Mouse (Mus musculus): ENCODE data around the gene Paf1. TPM values are rescaled to one million over a fixed set of nuclear protein-coding genes. Genes with fewer than 3 reads are reported as not detected.

Gene Paf1
- polyA plus RNA-seq, 1 experiment from 2014 or later, result 93.0 TPM

- peaks cover 7% of the 10 kb centered on the region for H3K4me1 ChIP-seq (replicated peaks)
- H3K27ac ChIP-seq, result no peak overlapping the region
- H3K4me3 ChIP-seq, result no peak overlapping the region
- ATAC-seq (ENCODE audit: low FRiP score), result no peak
- 8% methylated on average over 12 of the region's 12 CpGs for WGBS
- no peak overlapping the region for H3K9ac ChIP-seq
- H3K4me2 ChIP-seq, result no peak overlapping the region
- H3K9me3 ChIP-seq, result no peaks in the 10 kb centered on the region
- H3K27me3 ChIP-seq, result peaks cover 11% of the 10 kb centered on the region
- H3K36me3 ChIP-seq, result no peaks in the 10 kb centered on the region
Measured at GRCm38 (mm10) chr7:28446446-28446845, 53.7 kb downstream of the Paf1 start.

GRCm38 (mm10) chr7:28447101-28447830, 54.5 kb downstream of the Paf1 start:
- H3K4me1 ChIP-seq (replicated peaks), result peaks cover 7% of the 10 kb centered on the region
- no peak overlapping the region for H3K4me3 ChIP-seq
- H3K4me2 ChIP-seq, result no peak overlapping the region
- peaks cover 11% of the 10 kb centered on the region for H3K27me3 ChIP-seq
- no peak overlapping the region for H3K27ac ChIP-seq
- H3K9ac ChIP-seq, result no peak overlapping the region
- 15% methylated on average over 12 of the region's 12 CpGs for WGBS
- no peaks in the 10 kb centered on the region for H3K36me3 ChIP-seq
- no peak for ATAC-seq (ENCODE audit: low FRiP score)
- no peaks in the 10 kb centered on the region for H3K9me3 ChIP-seq

- no peak for ATAC-seq (ENCODE audit: low FRiP score)
- Histone ChIP-seq H3K4me1 (replicated peaks) (peaks cover 13% of the 10 kb centered on the region), H3K36me3 (no peaks in the 10 kb centered on the region), H3K4me3 (no peak overlapping the region), H3K27ac (no peak overlapping the region), H3K4me2 (no peak overlapping the region), H3K27me3 (peaks cover 11% of the 10 kb centered on the region), H3K9ac (no peak overlapping the region), H3K9me3 (no peaks in the 10 kb centered on the region)
- WGBS, result 69% methylated on average over 13 of the region's 13 CpGs
Measured at GRCm38 (mm10) chr7:28447865-28448820, 55.4 kb downstream of the Paf1 start.

Other genes with a start within 250 kb of the Paf1 start
- 84.2 and 92.0 TPM in 2 replicates for gene Fbl, start 223.2 kb upstream of the Paf1 start, polyA plus RNA-seq (2015; fragmentation: Nextera tagmentation; extraction: Ambion mirVana)
- gene Dyrk1b, start 213.5 kb upstream of the Paf1 start, polyA plus RNA-seq (2015; fragmentation: Nextera tagmentation; extraction: Ambion mirVana), result 15.1 and 16.3 TPM in 2 replicates
- 4.3 and 4.6 TPM in 2 replicates for gene Eid2, start 125.1 kb upstream of the Paf1 start, polyA plus RNA-seq (2015; fragmentation: Nextera tagmentation; extraction: Ambion mirVana)
- gene Eid2b, start 115.2 kb upstream of the Paf1 start, polyA plus RNA-seq (2015; fragmentation: Nextera tagmentation; extraction: Ambion mirVana), result 36.0 and 36.9 TPM in 2 replicates
- gene Selenov, start 101.8 kb upstream of the Paf1 start, polyA plus RNA-seq (2015; fragmentation: Nextera tagmentation; extraction: Ambion mirVana), result 0.74 and 1.2 TPM in 2 replicates
- gene Dll3, start 90.7 kb upstream of the Paf1 start, polyA plus RNA-seq (2015; fragmentation: Nextera tagmentation; extraction: Ambion mirVana), result 22.2 and 24.5 TPM in 2 replicates
- 134 and 136 TPM in 2 replicates for gene Timm50, start 80.9 kb upstream of the Paf1 start, polyA plus RNA-seq (2015; fragmentation: Nextera tagmentation; extraction: Ambion mirVana)
- gene Supt5, start 54.2 kb upstream of the Paf1 start, polyA plus RNA-seq (2015; fragmentation: Nextera tagmentation; extraction: Ambion mirVana), result 92.1 and 97.7 TPM in 2 replicates
- gene Rps16, start 42.3 kb upstream of the Paf1 start, polyA plus RNA-seq (2015; fragmentation: Nextera tagmentation; extraction: Ambion mirVana), result 537 and 543 TPM in 2 replicates
- gene Plekhg2, start 20.4 kb upstream of the Paf1 start, polyA plus RNA-seq (2015; fragmentation: Nextera tagmentation; extraction: Ambion mirVana), result 32.0 and 34.6 TPM in 2 replicates
- 4.6 and 4.9 TPM in 2 replicates for gene Zfp36, start 12.7 kb upstream of the Paf1 start, polyA plus RNA-seq (2015; fragmentation: Nextera tagmentation; extraction: Ambion mirVana)
- gene Med29, start 243 bp upstream of the Paf1 start, polyA plus RNA-seq (2015; fragmentation: Nextera tagmentation; extraction: Ambion mirVana), result 43.7 and 44.8 TPM in 2 replicates
- 5.2 and 5.3 TPM in 2 replicates for gene Gmfg, start 44.5 kb downstream of the Paf1 start, polyA plus RNA-seq (2015; fragmentation: Nextera tagmentation; extraction: Ambion mirVana)
- 11.3 and 11.8 TPM in 2 replicates for gene Lrfn1, start 59.0 kb downstream of the Paf1 start, polyA plus RNA-seq (2015; fragmentation: Nextera tagmentation; extraction: Ambion mirVana)
- gene Ifnl2, start 117.5 kb downstream of the Paf1 start, polyA plus RNA-seq (2015; fragmentation: Nextera tagmentation; extraction: Ambion mirVana), result not detected in 2 replicates
- gene Ifnl3, start 129.9 kb downstream of the Paf1 start, polyA plus RNA-seq (2015; fragmentation: Nextera tagmentation; extraction: Ambion mirVana), result not detected in 2 replicates
- not detected in 2 replicates for gene Sycn, start 147.9 kb downstream of the Paf1 start, polyA plus RNA-seq (2015; fragmentation: Nextera tagmentation; extraction: Ambion mirVana)
- gene Nccrp1, start 154.3 kb downstream of the Paf1 start, polyA plus RNA-seq (2015; fragmentation: Nextera tagmentation; extraction: Ambion mirVana), result 0.13 TPM in 1 of 2 replicates, not detected in the other
- gene Samd4b, start 205.2 kb downstream of the Paf1 start, polyA plus RNA-seq (2015; fragmentation: Nextera tagmentation; extraction: Ambion mirVana), result 20.7 and 21.6 TPM in 2 replicates
- 21.5 and 22.1 TPM in 2 replicates for gene Pak4, start 205.2 kb downstream of the Paf1 start, polyA plus RNA-seq (2015; fragmentation: Nextera tagmentation; extraction: Ambion mirVana)
- gene Acp7, start 238.4 kb downstream of the Paf1 start, polyA plus RNA-seq (2015; fragmentation: Nextera tagmentation; extraction: Ambion mirVana), result not detected in 2 replicates